Mouse (Mus musculus) embryonic facial prominence, embryonic 14.5 days (tissue): ENCODE data around the gene Son. TPM values are rescaled to one million over a fixed set of nuclear protein-coding genes. Genes with fewer than 3 reads are reported as not detected.

ENCODE experiments used
- ATAC-seq: fragments of 200-750 bp; cut with Nextera tagmentation; 2 replicates; pipeline ENCODE4 v1.8.0; 2017; ENCODE audit warnings: low read depth, moderate number of reproducible peaks, moderate TSS enrichment
- DNase-seq: peaks from one replicate; pipeline ENCODE4 v3.0.0-alpha.2; 2015; ENCODE audit warnings: low spot score
- H3K27ac ChIP-seq: fragments of 300-500 bp; sonication (generic); replicated peaks from 2 replicates; pipeline ENCODE4 v1.5.1; 2014; ENCODE audit warnings: low read depth, mild to moderate bottlenecking, low read length, moderate library complexity
- H3K27me3 ChIP-seq: fragments of 300-500 bp; sonication (generic); replicated peaks from 2 replicates; pipeline ENCODE4 v1.6.1; 2014; ENCODE audit warnings: low read length; ENCODE audit not compliant: control insufficient read depth, insufficient read depth
- H3K36me3 ChIP-seq: fragments of 300-500 bp; sonication (generic); 2 replicates; pipeline ENCODE4 v1.6.1; 2014; ENCODE audit warnings: low read length, mixed read lengths; ENCODE audit not compliant: control insufficient read depth, insufficient read depth
- H3K4me1 ChIP-seq: fragments of 300-500 bp; sonication (generic); 2 replicates; pipeline ENCODE4 v1.6.1; 2014; ENCODE audit warnings: antibody characterized with exemption, low read length; ENCODE audit not compliant: control insufficient read depth, insufficient read depth
- H3K4me2 ChIP-seq: fragments of 300-500 bp; sonication (generic); 2 replicates; pipeline ENCODE4 v1.6.1; 2014; ENCODE audit warnings: low read depth, mild to moderate bottlenecking, low read length, moderate library complexity, mixed read lengths
- H3K4me3 ChIP-seq: fragments of 300-500 bp; sonication (generic); 2 replicates; pipeline ENCODE4 v1.5.1; 2014; ENCODE audit warnings: low read depth, mild to moderate bottlenecking, low read length
- H3K9ac ChIP-seq: fragments of 300-500 bp; sonication (generic); 2 replicates; pipeline ENCODE4 v1.6.1; 2014; ENCODE audit warnings: low read depth, mild to moderate bottlenecking, low read length, moderate library complexity, mixed read lengths
- H3K9me3 ChIP-seq: fragments of 300-500 bp; sonication (generic); 2 replicates; pipeline ENCODE4 v1.6.1; 2016; ENCODE audit warnings: low read length; ENCODE audit not compliant: control insufficient read depth
- WGBS: fragments of 180-500 bp; shearing (Covaris S2); extraction: QIAGEN DNeasy Blood & Tissue Kit; methylation state at CpG from one replicate; pipeline ENCODE4 v1.1.7; 2014; 5-methylcytosine and 5-hydroxymethylcytosine counted together
- polyA plus RNA-seq: library from polyadenylated mRNA; unstranded; fragments of >200 nt; fragmentation: Nextera tagmentation; extraction: Ambion mirVana; gene quantifications from 2 replicates; pipeline ENCODE4 v1.2.1, GENCODE M21; 2014

Gene Son
- polyA plus RNA-seq, 1 experiment from 2014 or later: 145 TPM

- Histone ChIP-seq H3K9ac (no peak overlapping the region), H3K9me3 (no peaks in the 10 kb centered on the region), H3K4me3 (no peak overlapping the region), H3K36me3 (peaks cover 65% of the 10 kb centered on the region), H3K27me3 (no peaks in the 10 kb centered on the region), H3K27ac (no peak overlapping the region), H3K4me2 (no peak overlapping the region), H3K4me1 (no peaks in the 10 kb centered on the region)
- DNase-seq: no peak
- WGBS: 79% methylated on average over 1 of the region's 1 CpGs
- no peak for ATAC-seq
Observed at GRCm38 (mm10) chr16:91698995-91699394, 51.7 kb downstream of the Son start.

GRCm38 (mm10) chr16:91701908-91702307 is 54.6 kb downstream of the Son start:
- DNase-seq (no peak), ATAC-seq (no peak)
- H3K36me3 ChIP-seq: peaks cover 75% of the 10 kb centered on the region
- H3K4me2 ChIP-seq: no peak overlapping the region
- WGBS: 84% methylated on average over 13 of the region's 13 CpGs
- no peaks in the 10 kb centered on the region for H3K9me3 ChIP-seq
- no peak overlapping the region for H3K9ac ChIP-seq
- H3K27me3 ChIP-seq: no peaks in the 10 kb centered on the region
- H3K27ac ChIP-seq: no peak overlapping the region
- no peaks in the 10 kb centered on the region for H3K4me1 ChIP-seq
- no peak overlapping the region for H3K4me3 ChIP-seq

GRCm38 (mm10) chr16:91702771-91703188 is 55.5 kb downstream of the Son start:
- 55% methylated on average over 3 of the region's 3 CpGs for WGBS

GRCm38 (mm10) chr16:91704603-91705340 is 57.5 kb downstream of the Son start:
- Histone ChIP-seq H3K4me1 (no peaks in the 10 kb centered on the region), H3K9me3 (no peaks in the 10 kb centered on the region), H3K36me3 (peaks cover 74% of the 10 kb centered on the region), H3K27me3 (no peaks in the 10 kb centered on the region), H3K27ac (no peak overlapping the region), H3K9ac (no peak overlapping the region), H3K4me3 (no peak overlapping the region), H3K4me2 (no peak overlapping the region)
- DNase-seq: no peak
- ATAC-seq: no peak
- 74% methylated on average over 14 of the region's 14 CpGs for WGBS

More at GRCm38 (mm10) chr16:91702771-91703188, 55.5 kb downstream of the Son start:
- Histone ChIP-seq H3K27ac (no peak overlapping the region), H3K4me1 (no peaks in the 10 kb centered on the region), H3K9ac (no peak overlapping the region), H3K36me3 (peaks cover 77% of the 10 kb centered on the region), H3K4me2 (no peak overlapping the region), H3K27me3 (no peaks in the 10 kb centered on the region), H3K9me3 (no peaks in the 10 kb centered on the region), H3K4me3 (no peak overlapping the region)
- DNase-seq: no peak
- 0 out of 2 replicates have a peak, but pooled peaks have one; percentile 44 for ATAC-seq

GRCm38 (mm10) chr16:91710241-91710640 is 62.9 kb downstream of the Son start:
- Histone ChIP-seq H3K4me3 (no peak overlapping the region), H3K4me2 (no peak overlapping the region), H3K4me1 (no peaks in the 10 kb centered on the region), H3K9me3 (no peaks in the 10 kb centered on the region), H3K9ac (no peak overlapping the region), H3K27me3 (no peaks in the 10 kb centered on the region), H3K36me3 (peaks cover 67% of the 10 kb centered on the region), H3K27ac (no peak overlapping the region)
- WGBS: 89% methylated on average over 7 of the region's 7 CpGs
- no peak for ATAC-seq
- no peak for DNase-seq

- WGBS: 79% methylated on average over 11 of the region's 11 CpGs
- Histone ChIP-seq H3K9ac (no peak overlapping the region), H3K4me3 (no peak overlapping the region), H3K27me3 (no peaks in the 10 kb centered on the region), H3K4me1 (no peaks in the 10 kb centered on the region), H3K36me3 (peaks cover 49% of the 10 kb centered on the region), H3K9me3 (no peaks in the 10 kb centered on the region), H3K4me2 (no peak overlapping the region), H3K27ac (no peak overlapping the region)
- DNase-seq: no peak
- no peak for ATAC-seq
Observed at GRCm38 (mm10) chr16:91716927-91717349, 69.6 kb downstream of the Son start.

GRCm38 (mm10) chr16:91717399-91717798 is 70.1 kb downstream of the Son start:
- Histone ChIP-seq H3K27me3 (no peaks in the 10 kb centered on the region), H3K36me3 (peaks cover 49% of the 10 kb centered on the region), H3K9ac (no peak overlapping the region), H3K4me1 (no peaks in the 10 kb centered on the region), H3K27ac (no peak overlapping the region), H3K9me3 (no peaks in the 10 kb centered on the region), H3K4me2 (no peak overlapping the region), H3K4me3 (no peak overlapping the region)
- 87% methylated on average over 4 of the region's 4 CpGs for WGBS
- ATAC-seq (no peak), DNase-seq (no peak)

GRCm38 (mm10) chr16:91724247-91724646 is 76.9 kb downstream of the Son start:
- ATAC-seq: no peak
- no peak overlapping the region for H3K27ac ChIP-seq
- H3K4me2 ChIP-seq: no peak overlapping the region
- H3K9ac ChIP-seq: no peak overlapping the region
- WGBS: 59% methylated on average over 3 of the region's 3 CpGs
- H3K4me1 ChIP-seq: peaks cover 6% of the 10 kb centered on the region
- no peak for DNase-seq
- H3K4me3 ChIP-seq: no peak overlapping the region
- H3K36me3 ChIP-seq: peaks cover 21% of the 10 kb centered on the region
- no peaks in the 10 kb centered on the region for H3K9me3 ChIP-seq
- H3K27me3 ChIP-seq: no peaks in the 10 kb centered on the region

GRCm38 (mm10) chr16:91727433-91727832 is 80.1 kb downstream of the Son start:
- WGBS: 85% methylated on average over 15 of the region's 15 CpGs
- H3K9ac ChIP-seq: peak overlapping the region; percentile 65
- H3K4me3 ChIP-seq: peak overlapping the region; percentile 85

More at GRCm38 (mm10) chr16:91727433-91727832, 80.1 kb downstream of the Son start:
- no peak for ATAC-seq
- Histone ChIP-seq H3K4me2 (peak overlapping the region; percentile 59), H3K27me3 (no peaks in the 10 kb centered on the region), H3K4me1 (peaks cover 14% of the 10 kb centered on the region), H3K27ac (no peak overlapping the region), H3K36me3 (0 out of 2 replicates have a peak, but pooled peaks cover 7% of the 10 kb centered on the region), H3K9me3 (no peaks in the 10 kb centered on the region)
- DNase-seq: no peak
